Mouse (Mus musculus): ENCODE results near the gene Gpr137b. TPM values are rescaled to one million over a fixed set of nuclear protein-coding genes. Genes with fewer than 3 reads are reported as not detected.
"Not testable (repeated sequence)": the region's sequence is repeated elsewhere in the genome, so short reads cannot be mapped to it uniquely, and the experiment has no call there.

The Gpr137b gene
- polyA plus RNA-seq, 1 experiment from 2014 or later: 15.7 TPM

DNA sequence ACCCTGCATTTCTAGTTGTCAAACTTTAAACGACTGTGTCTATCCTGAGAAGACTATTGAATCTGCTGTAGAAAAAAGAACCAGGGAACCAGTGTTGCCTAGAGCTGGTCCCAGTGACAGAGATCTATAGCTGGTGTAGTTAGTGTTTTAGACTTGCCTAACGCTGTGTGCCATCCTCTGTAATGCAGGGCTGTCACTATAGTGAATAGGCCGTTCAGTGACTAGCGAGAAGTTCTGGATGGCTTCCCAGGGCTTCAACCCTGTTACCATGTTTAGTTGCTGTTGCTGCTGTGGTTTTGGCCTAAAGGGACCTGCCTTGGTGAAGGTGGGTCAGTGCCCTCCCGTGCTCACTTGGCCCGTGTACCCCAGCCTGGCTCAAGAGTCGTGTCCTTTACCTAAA is 43.1 kb downstream of the Gpr137b start:
- H3K9ac ChIP-seq (ENCODE audit: low read depth, low read length); H3K4me1 ChIP-seq (ENCODE audit: control insufficient read depth, insufficient read depth, low read length); H3K4me3 ChIP-seq (ENCODE audit: low read length); H3K27me3 ChIP-seq (ENCODE audit: control insufficient read depth, insufficient read depth, low read length); H3K27ac ChIP-seq (ENCODE audit: low read depth, low read length); H3K36me3 ChIP-seq (ENCODE audit: control insufficient read depth, insufficient read depth, low read length); H3K9me3 ChIP-seq (ENCODE audit: control insufficient read depth, low read length); H3K4me2 ChIP-seq (replicated peaks; ENCODE audit: low read depth, low read length); ATAC-seq (ENCODE audit: low FRiP score, low TSS enrichment): not testable (repeated sequence)
- WGBS: 87% methylated on average over 7 of the region's 7 CpGs

DNA sequence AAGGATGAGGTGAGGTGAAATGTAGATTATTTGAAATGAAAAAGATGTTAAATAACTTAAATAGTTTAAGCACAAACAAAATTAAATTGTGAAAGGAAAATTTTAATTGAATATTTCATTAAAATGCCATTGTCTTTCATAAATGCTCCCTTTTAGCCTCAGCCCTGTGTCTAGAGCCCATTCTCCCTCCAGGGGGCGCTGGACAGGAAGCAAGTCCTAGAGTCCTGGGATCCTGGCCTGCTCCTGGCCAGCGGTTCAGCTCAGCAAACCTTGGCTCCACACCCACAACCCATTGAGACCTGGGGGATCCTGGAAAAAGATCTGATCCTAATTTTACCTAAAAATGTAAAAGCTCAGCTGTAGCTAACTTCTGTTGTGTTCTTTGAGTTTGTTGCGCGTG is 44.5 kb downstream of the Gpr137b start:
- Histone ChIP-seq H3K36me3 (ENCODE audit: control insufficient read depth, insufficient read depth, low read length) (no peaks in the 10 kb centered on the region), H3K4me2 (replicated peaks; ENCODE audit: low read depth, low read length) (no peak overlapping the region), H3K27ac (ENCODE audit: low read depth, low read length) (no peak overlapping the region), H3K4me1 (ENCODE audit: control insufficient read depth, insufficient read depth, low read length) (no peaks in the 10 kb centered on the region), H3K4me3 (ENCODE audit: low read length) (no peak overlapping the region), H3K9ac (ENCODE audit: low read depth, low read length) (no peak overlapping the region), H3K9me3 (ENCODE audit: control insufficient read depth, low read length) (no peaks in the 10 kb centered on the region), H3K27me3 (ENCODE audit: control insufficient read depth, insufficient read depth, low read length) (no peaks in the 10 kb centered on the region)
- no peak for ATAC-seq (ENCODE audit: low FRiP score, low TSS enrichment)
- 72% methylated on average over 4 of the region's 4 CpGs for WGBS

DNA sequence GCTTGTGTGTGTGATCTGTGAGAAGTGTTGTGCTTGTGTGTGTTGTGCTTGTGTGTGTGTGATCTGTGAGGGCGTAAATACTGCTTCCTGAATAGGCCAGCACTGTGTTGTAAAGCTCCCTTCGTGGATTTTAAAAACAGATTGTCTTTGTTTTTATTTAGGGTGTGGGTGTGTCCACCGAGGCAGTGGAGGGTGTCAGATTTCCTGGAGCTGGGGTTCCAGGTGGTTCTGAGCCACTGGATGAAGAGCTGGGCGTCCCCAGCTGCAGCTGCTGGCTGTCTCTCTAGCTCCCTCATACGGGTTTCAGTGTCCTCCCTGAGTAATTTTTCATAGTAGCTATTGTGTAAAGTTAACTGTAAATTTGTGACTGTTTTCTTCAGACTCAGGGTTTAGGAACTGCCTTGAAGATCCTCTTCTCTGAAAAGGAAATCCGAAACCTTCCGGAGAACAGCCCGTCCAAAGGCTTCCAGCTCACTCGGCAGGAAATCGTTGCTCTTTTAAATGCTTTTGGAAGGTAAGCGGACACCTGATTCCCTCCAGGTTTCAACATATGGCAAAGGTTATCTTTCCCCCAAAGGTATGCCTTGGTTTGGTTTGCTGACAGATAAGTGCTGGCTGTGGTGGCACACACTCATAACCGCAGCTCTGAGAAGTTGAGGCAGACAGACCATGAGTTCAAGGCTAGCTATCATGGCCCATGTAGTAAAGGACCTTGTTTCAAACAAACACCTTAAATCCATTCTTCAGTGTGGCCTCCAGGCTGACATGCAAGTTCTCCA is 46.0 kb downstream of the Gpr137b start:
- not testable (repeated sequence) for H3K4me2 ChIP-seq (replicated peaks; ENCODE audit: low read depth, low read length); H3K9me3 ChIP-seq (ENCODE audit: control insufficient read depth, low read length); H3K27ac ChIP-seq (ENCODE audit: low read depth, low read length); H3K36me3 ChIP-seq (ENCODE audit: control insufficient read depth, insufficient read depth, low read length); H3K4me3 ChIP-seq (ENCODE audit: low read length); H3K27me3 ChIP-seq (ENCODE audit: control insufficient read depth, insufficient read depth, low read length); H3K4me1 ChIP-seq (ENCODE audit: control insufficient read depth, insufficient read depth, low read length); H3K9ac ChIP-seq (ENCODE audit: low read depth, low read length)
- ATAC-seq (ENCODE audit: low FRiP score, low TSS enrichment): peak; percentile 93; the same call in 1 of the 2 replicates
- WGBS: 14% methylated on average over 12 of the region's 12 CpGs

DNA sequence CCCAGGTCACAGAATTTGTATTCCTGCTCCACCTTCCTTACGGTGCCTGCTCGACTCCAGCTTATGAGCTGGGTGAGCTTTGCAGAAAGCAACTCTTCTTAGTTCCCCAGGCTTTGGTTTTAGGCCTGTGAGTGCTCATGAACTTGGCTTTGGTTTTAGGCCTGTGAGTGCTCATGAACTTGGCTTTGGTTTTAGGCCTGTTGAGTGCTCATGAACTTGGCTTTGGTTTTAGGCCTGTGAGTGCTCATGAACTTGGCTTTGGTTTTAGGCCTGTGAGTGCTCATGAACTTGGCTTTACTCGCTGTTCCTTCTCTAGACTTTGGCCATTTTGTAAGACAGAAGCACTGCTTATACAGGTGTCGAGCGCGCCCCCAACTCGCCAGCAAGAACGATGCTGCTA is 56.5 kb downstream of the Gpr137b start:
- not testable (repeated sequence) for H3K9me3 ChIP-seq (ENCODE audit: control insufficient read depth, low read length); H3K36me3 ChIP-seq (ENCODE audit: control insufficient read depth, insufficient read depth, low read length); H3K9ac ChIP-seq (ENCODE audit: low read depth, low read length); H3K4me1 ChIP-seq (ENCODE audit: control insufficient read depth, insufficient read depth, low read length); H3K27me3 ChIP-seq (ENCODE audit: control insufficient read depth, insufficient read depth, low read length); ATAC-seq (ENCODE audit: low FRiP score, low TSS enrichment); H3K27ac ChIP-seq (ENCODE audit: low read depth, low read length); H3K4me2 ChIP-seq (replicated peaks; ENCODE audit: low read depth, low read length); H3K4me3 ChIP-seq (ENCODE audit: low read length)
- WGBS: 98% methylated on average over 7 of the region's 8 CpGs

DNA sequence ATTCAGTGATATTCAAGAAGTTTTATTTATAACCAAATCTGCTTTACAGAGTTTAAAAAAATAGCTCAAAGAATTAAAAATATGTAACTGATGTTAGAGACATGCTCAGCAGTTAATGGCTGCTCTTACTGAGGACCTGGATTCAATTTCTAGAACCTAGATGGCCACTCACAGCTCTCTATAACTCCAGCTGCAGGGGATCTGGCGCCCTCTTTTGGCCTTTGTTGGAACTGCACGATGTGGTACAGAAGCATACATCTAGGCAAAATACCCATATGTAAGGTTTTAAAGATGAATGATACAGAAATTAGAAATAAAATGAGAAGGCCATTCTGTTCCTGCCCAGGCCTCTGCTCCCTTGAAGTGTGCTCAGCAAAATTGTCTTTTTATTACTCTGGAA is 64.9 kb downstream of the Gpr137b start:
- Histone ChIP-seq H3K9me3 (ENCODE audit: control insufficient read depth, low read length) (no peaks in the 10 kb centered on the region), H3K4me3 (ENCODE audit: low read length) (no peak overlapping the region), H3K4me1 (ENCODE audit: control insufficient read depth, insufficient read depth, low read length) (no peaks in the 10 kb centered on the region), H3K27me3 (ENCODE audit: control insufficient read depth, insufficient read depth, low read length) (no peaks in the 10 kb centered on the region), H3K9ac (ENCODE audit: low read depth, low read length) (no peak overlapping the region), H3K36me3 (ENCODE audit: control insufficient read depth, insufficient read depth, low read length) (no peaks in the 10 kb centered on the region), H3K27ac (ENCODE audit: low read depth, low read length) (no peak overlapping the region), H3K4me2 (replicated peaks; ENCODE audit: low read depth, low read length) (no peak overlapping the region)
- WGBS: 4% methylated on average over 2 of the region's 2 CpGs
- no peak for ATAC-seq (ENCODE audit: low FRiP score, low TSS enrichment)

Other genes starting within 250 kb of the Gpr137b start
- not detected in 2 replicates for gene Prl2c5, start 211.3 kb downstream of the Gpr137b start, polyA plus RNA-seq (2014; fragmentation: Nextera tagmentation; extraction: Ambion mirVana)
- gene Nid1, start 43.5 kb upstream of the Gpr137b start, polyA plus RNA-seq (2014; fragmentation: Nextera tagmentation; extraction: Ambion mirVana): 61.8 and 96.1 TPM in 2 replicates
- gene Lyst, start 196.4 kb upstream of the Gpr137b start, polyA plus RNA-seq (2014; fragmentation: Nextera tagmentation; extraction: Ambion mirVana): 4.1 and 6.8 TPM in 2 replicates

Data from kidney, embryonic 14.5 days (tissue).